Mouse (Mus musculus): ENCODE measurements at regions not wholly inside any gene's neighbourhood (a gene's known extent, or its start where the extent isn't known, plus 50 kb on each side); places are given as distances from the start of the nearest gene placed in this dataset.
"Not testable (repeated sequence)": the region's sequence is repeated elsewhere in the genome, so short reads cannot be mapped to it uniquely, and the experiment has no call there.

- H3K27ac ChIP-seq (ENCODE audit: low read length); H3K4me2 ChIP-seq (ENCODE audit: low read depth, low read length); H3K9ac ChIP-seq (ENCODE audit: low read length); ATAC-seq (ENCODE audit: low read depth); H3K27me3 ChIP-seq (ENCODE audit: control insufficient read depth, insufficient read depth, low read depth, low read length); H3K36me3 ChIP-seq (ENCODE audit: control insufficient read depth, insufficient read depth, low read length); H3K4me3 ChIP-seq (ENCODE audit: low read length); H3K4me1 ChIP-seq (replicated peaks; ENCODE audit: control insufficient read depth, insufficient read depth, low read length); H3K9me3 ChIP-seq (ENCODE audit: control insufficient read depth, low read length): not testable (repeated sequence)
- WGBS = 61% methylated on average over 4 of the region's 4 CpGs
Observed at GRCm38 (mm10) chr12:115757526-115757925, 290.0 kb upstream of the Zfp386 start.

GRCm38 (mm10) chr12:115759041-115759440 is 288.5 kb upstream of the Zfp386 start:
- not testable (repeated sequence) for ATAC-seq (ENCODE audit: low read depth); H3K27ac ChIP-seq (ENCODE audit: low read length); H3K4me3 ChIP-seq (ENCODE audit: low read length); H3K36me3 ChIP-seq (ENCODE audit: control insufficient read depth, insufficient read depth, low read length); H3K27me3 ChIP-seq (ENCODE audit: control insufficient read depth, insufficient read depth, low read depth, low read length); H3K9ac ChIP-seq (ENCODE audit: low read length); H3K4me2 ChIP-seq (ENCODE audit: low read depth, low read length); H3K9me3 ChIP-seq (ENCODE audit: control insufficient read depth, low read length); H3K4me1 ChIP-seq (replicated peaks; ENCODE audit: control insufficient read depth, insufficient read depth, low read length)
- 51% methylated on average over 3 of the region's 3 CpGs for WGBS

- not testable (repeated sequence) for H3K36me3 ChIP-seq (ENCODE audit: control insufficient read depth, insufficient read depth, low read length); H3K9ac ChIP-seq (ENCODE audit: low read length); H3K27ac ChIP-seq (ENCODE audit: low read length); H3K27me3 ChIP-seq (ENCODE audit: control insufficient read depth, insufficient read depth, low read depth, low read length); ATAC-seq (ENCODE audit: low read depth); H3K4me2 ChIP-seq (ENCODE audit: low read depth, low read length); H3K4me1 ChIP-seq (replicated peaks; ENCODE audit: control insufficient read depth, insufficient read depth, low read length); H3K9me3 ChIP-seq (ENCODE audit: control insufficient read depth, low read length); H3K4me3 ChIP-seq (ENCODE audit: low read length)
- WGBS = no CpG with 5 or more reads among the region's 1 CpGs
Observed at GRCm38 (mm10) chr12:115761766-115762165, 285.8 kb upstream of the Zfp386 start.

- not testable (repeated sequence) for H3K4me2 ChIP-seq (ENCODE audit: low read depth, low read length); ATAC-seq (ENCODE audit: low read depth); H3K9ac ChIP-seq (ENCODE audit: low read length); H3K27me3 ChIP-seq (ENCODE audit: control insufficient read depth, insufficient read depth, low read depth, low read length); H3K27ac ChIP-seq (ENCODE audit: low read length); H3K4me1 ChIP-seq (replicated peaks; ENCODE audit: control insufficient read depth, insufficient read depth, low read length); H3K9me3 ChIP-seq (ENCODE audit: control insufficient read depth, low read length); H3K36me3 ChIP-seq (ENCODE audit: control insufficient read depth, insufficient read depth, low read length); H3K4me3 ChIP-seq (ENCODE audit: low read length)
- 57% methylated on average over 4 of the region's 4 CpGs for WGBS
Observed at GRCm38 (mm10) chr12:115764939-115765479, 282.5 kb upstream of the Zfp386 start.

GRCm38 (mm10) chr12:115771176-115771575 is 276.3 kb upstream of the Zfp386 start:
- not testable (repeated sequence) for H3K27me3 ChIP-seq (ENCODE audit: control insufficient read depth, insufficient read depth, low read depth, low read length); H3K9ac ChIP-seq (ENCODE audit: low read length); H3K4me2 ChIP-seq (ENCODE audit: low read depth, low read length); H3K27ac ChIP-seq (ENCODE audit: low read length); H3K4me1 ChIP-seq (replicated peaks; ENCODE audit: control insufficient read depth, insufficient read depth, low read length); H3K36me3 ChIP-seq (ENCODE audit: control insufficient read depth, insufficient read depth, low read length); ATAC-seq (ENCODE audit: low read depth); H3K4me3 ChIP-seq (ENCODE audit: low read length); H3K9me3 ChIP-seq (ENCODE audit: control insufficient read depth, low read length)

GRCm38 (mm10) chr12:115790369-115790768 is 257.2 kb upstream of the Zfp386 start:
- H3K4me2 ChIP-seq (ENCODE audit: low read depth, low read length); H3K4me3 ChIP-seq (ENCODE audit: low read length); H3K9me3 ChIP-seq (ENCODE audit: control insufficient read depth, low read length); H3K36me3 ChIP-seq (ENCODE audit: control insufficient read depth, insufficient read depth, low read length); H3K4me1 ChIP-seq (replicated peaks; ENCODE audit: control insufficient read depth, insufficient read depth, low read length); ATAC-seq (ENCODE audit: low read depth); H3K27me3 ChIP-seq (ENCODE audit: control insufficient read depth, insufficient read depth, low read depth, low read length); H3K9ac ChIP-seq (ENCODE audit: low read length); H3K27ac ChIP-seq (ENCODE audit: low read length): not testable (repeated sequence)
- WGBS = 36% methylated on average over 1 of the region's 1 CpGs

- H3K9ac ChIP-seq (ENCODE audit: low read length); H3K36me3 ChIP-seq (ENCODE audit: control insufficient read depth, insufficient read depth, low read length); H3K4me1 ChIP-seq (replicated peaks; ENCODE audit: control insufficient read depth, insufficient read depth, low read length); ATAC-seq (ENCODE audit: low read depth); H3K9me3 ChIP-seq (ENCODE audit: control insufficient read depth, low read length); H3K27me3 ChIP-seq (ENCODE audit: control insufficient read depth, insufficient read depth, low read depth, low read length); H3K4me2 ChIP-seq (ENCODE audit: low read depth, low read length); H3K27ac ChIP-seq (ENCODE audit: low read length); H3K4me3 ChIP-seq (ENCODE audit: low read length): not testable (repeated sequence)
- 61% methylated on average over 2 of the region's 2 CpGs for WGBS
Observed at GRCm38 (mm10) chr12:115802499-115802898, 245.0 kb upstream of the Zfp386 start.

- not testable (repeated sequence) for H3K9me3 ChIP-seq (ENCODE audit: control insufficient read depth, low read length); H3K9ac ChIP-seq (ENCODE audit: low read length); H3K36me3 ChIP-seq (ENCODE audit: control insufficient read depth, insufficient read depth, low read length); H3K4me3 ChIP-seq (ENCODE audit: low read length); H3K27ac ChIP-seq (ENCODE audit: low read length); H3K4me2 ChIP-seq (ENCODE audit: low read depth, low read length); ATAC-seq (ENCODE audit: low read depth); H3K27me3 ChIP-seq (ENCODE audit: control insufficient read depth, insufficient read depth, low read depth, low read length); H3K4me1 ChIP-seq (replicated peaks; ENCODE audit: control insufficient read depth, insufficient read depth, low read length)
- WGBS = 36% methylated on average over 2 of the region's 2 CpGs
Observed at GRCm38 (mm10) chr12:115803675-115804074, 243.8 kb upstream of the Zfp386 start.

GRCm38 (mm10) chr12:115807978-115808377 is 239.5 kb upstream of the Zfp386 start:
- Histone ChIP-seq H3K4me1 (replicated peaks; ENCODE audit: control insufficient read depth, insufficient read depth, low read length) (no peaks in the 10 kb centered on the region), H3K27ac (ENCODE audit: low read length) (no peak overlapping the region), H3K27me3 (ENCODE audit: control insufficient read depth, insufficient read depth, low read depth, low read length) (no peaks in the 10 kb centered on the region), H3K4me2 (ENCODE audit: low read depth, low read length) (no peak overlapping the region), H3K4me3 (ENCODE audit: low read length) (no peak overlapping the region), H3K9ac (ENCODE audit: low read length) (no peak overlapping the region), H3K36me3 (ENCODE audit: control insufficient read depth, insufficient read depth, low read length) (no peaks in the 10 kb centered on the region), H3K9me3 (ENCODE audit: control insufficient read depth, low read length) (no peaks in the 10 kb centered on the region)
- WGBS = 26% methylated on average over 1 of the region's 1 CpGs
- no peak for ATAC-seq (ENCODE audit: low read depth)
